Mouse (Mus musculus): Measurements from ENCODE around the gene Lgals3. TPM values are rescaled to one million over a fixed set of nuclear protein-coding genes. Genes with fewer than 3 reads are reported as not detected.

The Lgals3 gene
- polyA plus RNA-seq, 1 experiment from 2014 or later, result 2.2 TPM

GRCm38 (mm10) chr14:47417346-47417745 is 49.8 kb downstream of the Lgals3 start:
- peaks cover 16% of the 10 kb centered on the region for H3K4me1 ChIP-seq (replicated peaks; ENCODE audit: control insufficient read depth, insufficient read depth, low read length)
- H3K27ac ChIP-seq (ENCODE audit: low read length), result no peak overlapping the region
- no peak for ATAC-seq
- H3K4me3 ChIP-seq (replicated peaks; ENCODE audit: low read length), result peak overlapping the region; percentile 59
- H3K9ac ChIP-seq (replicated peaks; ENCODE audit: low read depth, low read length), result peak overlapping the region; percentile 13; the same call in 1 of the 2 replicates
- 40% methylated on average over 3 of the region's 3 CpGs for WGBS
- no peaks in the 10 kb centered on the region for H3K9me3 ChIP-seq (ENCODE audit: control insufficient read depth, low read length)
- no peaks in the 10 kb centered on the region for H3K27me3 ChIP-seq (replicated peaks; ENCODE audit: control insufficient read depth, insufficient read depth, low read length)
- no peaks in the 10 kb centered on the region for H3K36me3 ChIP-seq (ENCODE audit: control insufficient read depth, insufficient read depth)
- peak overlapping the region; percentile 81 for H3K4me2 ChIP-seq (ENCODE audit: low read length)

DNA sequence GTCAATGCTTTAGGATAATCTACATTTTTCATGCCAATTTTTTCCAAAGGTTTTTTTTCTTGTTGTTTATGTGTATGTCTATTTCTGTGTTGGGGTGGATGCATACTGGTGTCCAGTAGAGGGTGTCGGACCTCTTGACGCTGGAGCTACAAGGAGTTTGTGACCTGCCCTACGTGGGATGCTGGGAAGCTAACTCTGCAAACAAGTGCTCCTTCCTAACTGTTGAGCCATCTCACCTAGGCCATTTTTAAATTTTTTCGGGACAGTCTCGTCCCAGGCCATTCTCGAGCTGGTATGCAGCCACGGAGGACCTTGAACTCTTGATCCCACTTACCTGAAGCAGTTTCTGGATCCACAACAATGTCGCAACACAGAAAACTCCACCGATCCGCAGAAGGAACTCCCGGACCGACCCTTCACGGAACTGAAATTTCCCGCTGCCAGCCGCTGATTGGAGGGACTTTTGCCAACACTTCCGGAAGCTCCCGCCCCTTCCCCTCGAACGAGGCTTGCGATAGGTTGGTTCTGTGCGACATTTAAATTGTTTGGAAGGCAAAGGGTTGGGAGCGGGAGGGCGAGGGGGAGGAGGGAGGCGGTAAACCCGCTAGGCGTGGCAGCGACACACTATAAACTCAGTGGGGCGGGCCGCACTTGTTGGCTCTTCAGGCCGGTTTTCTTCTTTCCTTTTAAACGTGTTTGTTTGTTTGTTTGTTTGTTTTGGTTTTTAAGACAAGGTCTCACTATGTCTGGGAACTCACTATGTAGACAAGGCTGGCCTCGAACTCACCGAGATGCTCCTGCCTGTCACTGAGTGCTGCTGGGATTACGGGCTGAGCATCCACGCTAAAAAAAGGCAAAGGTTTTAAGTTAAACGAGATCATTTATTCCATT is 50.5 kb downstream of the Lgals3 start, which contains the start of gene Dlgap5:
Gene Dlgap5 (minus strand): TSS at position 633 of the 891 bp plus-strand sequence.
- ATAC-seq, result peak; percentile 99
- no peaks in the 10 kb centered on the region for H3K27me3 ChIP-seq (replicated peaks; ENCODE audit: control insufficient read depth, insufficient read depth, low read length)
- H3K9ac ChIP-seq (replicated peaks; ENCODE audit: low read depth, low read length), result peak within 1 kb of the TSS; percentile 55
- no peaks in the 10 kb centered on the region for H3K9me3 ChIP-seq (ENCODE audit: control insufficient read depth, low read length)
- H3K4me1 ChIP-seq (replicated peaks; ENCODE audit: control insufficient read depth, insufficient read depth, low read length), result peaks cover 16% of the 10 kb centered on the region
- no peak within 1 kb of the TSS for H3K27ac ChIP-seq (ENCODE audit: low read length)
- peak within 1 kb of the TSS; percentile 81 for H3K4me2 ChIP-seq (ENCODE audit: low read length)
- H3K36me3 ChIP-seq (ENCODE audit: control insufficient read depth, insufficient read depth), result no peaks in the 10 kb centered on the region
- WGBS, result 1% methylated on average over 36 of the region's 36 CpGs
- H3K4me3 ChIP-seq (replicated peaks; ENCODE audit: low read length), result peak within 1 kb of the TSS; percentile 59

DNA sequence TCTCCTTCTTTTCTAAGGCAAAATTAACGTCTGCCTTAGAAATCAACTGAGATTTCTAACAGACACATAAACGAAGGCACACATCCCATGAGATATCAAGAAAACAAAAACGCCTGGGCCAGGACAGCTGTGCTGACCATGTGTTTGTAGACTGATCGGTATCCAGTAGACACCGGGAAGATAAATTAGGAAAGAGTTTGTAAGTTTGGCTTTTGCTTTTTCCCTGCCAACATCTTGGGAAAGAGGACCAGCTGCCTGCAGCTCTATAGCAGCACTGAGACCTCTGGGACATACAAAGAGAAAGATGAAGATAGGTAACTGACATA is 51.1 kb downstream of the Lgals3 start:
- no peaks in the 10 kb centered on the region for H3K36me3 ChIP-seq (ENCODE audit: control insufficient read depth, insufficient read depth)
- H3K4me3 ChIP-seq (replicated peaks; ENCODE audit: low read length), result peak overlapping the region; percentile 59
- WGBS, result 54% methylated on average over 5 of the region's 5 CpGs
- peak overlapping the region; percentile 55 for H3K9ac ChIP-seq (replicated peaks; ENCODE audit: low read depth, low read length)
- peak overlapping the region; percentile 81 for H3K4me2 ChIP-seq (ENCODE audit: low read length)
- no peaks in the 10 kb centered on the region for H3K27me3 ChIP-seq (replicated peaks; ENCODE audit: control insufficient read depth, insufficient read depth, low read length)
- H3K9me3 ChIP-seq (ENCODE audit: control insufficient read depth, low read length), result no peaks in the 10 kb centered on the region
- H3K4me1 ChIP-seq (replicated peaks; ENCODE audit: control insufficient read depth, insufficient read depth, low read length), result peaks cover 16% of the 10 kb centered on the region
- H3K27ac ChIP-seq (ENCODE audit: low read length), result no peak overlapping the region
- no peak for ATAC-seq

DNA sequence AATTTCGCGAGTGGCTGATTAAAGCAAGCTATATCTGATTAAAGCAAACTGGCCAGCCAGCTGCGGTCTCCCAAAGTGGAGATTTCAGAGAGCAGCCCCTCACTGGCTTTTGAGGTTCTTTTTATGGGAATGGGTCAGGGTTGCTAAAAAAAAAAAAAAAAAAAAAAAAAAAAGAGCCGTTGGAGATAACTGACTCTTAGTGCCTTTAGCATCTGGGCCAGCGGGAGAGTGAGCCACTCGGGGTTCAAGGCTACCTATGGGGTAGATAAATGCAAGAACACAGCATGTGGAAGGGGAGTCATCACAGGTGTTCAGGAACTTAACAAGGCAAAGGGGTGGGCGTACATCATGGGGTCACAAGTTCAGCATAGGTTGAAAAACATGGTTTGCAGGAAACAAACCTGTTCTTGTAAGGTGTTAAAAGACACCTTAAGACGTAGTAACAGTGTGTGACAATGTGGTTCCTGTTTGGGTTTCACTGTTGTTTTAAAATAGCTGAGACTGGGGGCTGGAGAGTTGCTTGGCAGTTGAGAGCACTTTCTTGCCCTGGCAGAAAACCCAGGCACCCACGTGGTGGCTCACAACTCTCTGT is 51.6 kb downstream of the Lgals3 start:
- H3K36me3 ChIP-seq (ENCODE audit: control insufficient read depth, insufficient read depth), result no peaks in the 10 kb centered on the region
- no peaks in the 10 kb centered on the region for H3K9me3 ChIP-seq (ENCODE audit: control insufficient read depth, low read length)
- H3K4me2 ChIP-seq (ENCODE audit: low read length), result no peak overlapping the region
- 89% methylated on average over 9 of the region's 9 CpGs for WGBS
- peaks cover 16% of the 10 kb centered on the region for H3K4me1 ChIP-seq (replicated peaks; ENCODE audit: control insufficient read depth, insufficient read depth, low read length)
- H3K27me3 ChIP-seq (replicated peaks; ENCODE audit: control insufficient read depth, insufficient read depth, low read length), result no peaks in the 10 kb centered on the region
- H3K9ac ChIP-seq (replicated peaks; ENCODE audit: low read depth, low read length), result no peak overlapping the region
- ATAC-seq, result no peak
- no peak overlapping the region for H3K4me3 ChIP-seq (replicated peaks; ENCODE audit: low read length)
- H3K27ac ChIP-seq (ENCODE audit: low read length), result no peak overlapping the region

GRCm38 (mm10) chr14:47419723-47420276 is 52.2 kb downstream of the Lgals3 start:
- 93% methylated on average over 24 of the region's 24 CpGs for WGBS
- no peak overlapping the region for H3K27ac ChIP-seq (ENCODE audit: low read length)
- ATAC-seq, result no peak
- no peak overlapping the region for H3K4me3 ChIP-seq (replicated peaks; ENCODE audit: low read length)
- H3K4me2 ChIP-seq (ENCODE audit: low read length), result no peak overlapping the region
- no peaks in the 10 kb centered on the region for H3K9me3 ChIP-seq (ENCODE audit: control insufficient read depth, low read length)
- no peaks in the 10 kb centered on the region for H3K27me3 ChIP-seq (replicated peaks; ENCODE audit: control insufficient read depth, insufficient read depth, low read length)
- peaks cover 16% of the 10 kb centered on the region for H3K4me1 ChIP-seq (replicated peaks; ENCODE audit: control insufficient read depth, insufficient read depth, low read length)
- H3K36me3 ChIP-seq (ENCODE audit: control insufficient read depth, insufficient read depth), result no peaks in the 10 kb centered on the region
- H3K9ac ChIP-seq (replicated peaks; ENCODE audit: low read depth, low read length), result no peak overlapping the region

DNA sequence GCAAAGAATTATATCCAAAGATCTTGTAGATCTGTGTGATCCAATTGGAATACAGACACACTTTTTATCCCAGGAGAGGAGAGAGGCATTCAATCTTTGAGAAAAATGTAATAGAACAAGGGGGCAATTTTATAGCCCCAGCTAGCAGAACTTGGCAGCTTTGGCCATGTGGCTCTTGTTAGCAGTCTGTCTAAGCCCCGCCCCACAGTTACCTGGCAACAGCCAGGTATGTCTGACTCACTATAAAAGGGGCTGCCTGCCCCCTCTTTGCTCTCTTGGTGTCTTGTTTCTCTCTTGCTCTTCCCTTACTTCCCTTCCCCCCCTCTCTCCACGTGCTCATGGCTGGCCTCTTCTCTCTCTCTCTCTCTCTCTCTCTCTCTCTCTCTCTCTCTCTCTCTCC is 54.1 kb downstream of the Lgals3 start:
- H3K9me3 ChIP-seq (ENCODE audit: control insufficient read depth, low read length), result no peaks in the 10 kb centered on the region
- no peaks in the 10 kb centered on the region for H3K27me3 ChIP-seq (replicated peaks; ENCODE audit: control insufficient read depth, insufficient read depth, low read length)
- H3K4me2 ChIP-seq (ENCODE audit: low read length), result no peak overlapping the region
- no peak overlapping the region for H3K4me3 ChIP-seq (replicated peaks; ENCODE audit: low read length)
- no peaks in the 10 kb centered on the region for H3K36me3 ChIP-seq (ENCODE audit: control insufficient read depth, insufficient read depth)
- no peak for ATAC-seq
- H3K4me1 ChIP-seq (replicated peaks; ENCODE audit: control insufficient read depth, insufficient read depth, low read length), result peaks cover 16% of the 10 kb centered on the region
- no peak overlapping the region for H3K9ac ChIP-seq (replicated peaks; ENCODE audit: low read depth, low read length)
- 31% methylated on average over 2 of the region's 2 CpGs for whole genome bisulfite sequencing
- no peak overlapping the region for H3K27ac ChIP-seq (ENCODE audit: low read length)

DNA sequence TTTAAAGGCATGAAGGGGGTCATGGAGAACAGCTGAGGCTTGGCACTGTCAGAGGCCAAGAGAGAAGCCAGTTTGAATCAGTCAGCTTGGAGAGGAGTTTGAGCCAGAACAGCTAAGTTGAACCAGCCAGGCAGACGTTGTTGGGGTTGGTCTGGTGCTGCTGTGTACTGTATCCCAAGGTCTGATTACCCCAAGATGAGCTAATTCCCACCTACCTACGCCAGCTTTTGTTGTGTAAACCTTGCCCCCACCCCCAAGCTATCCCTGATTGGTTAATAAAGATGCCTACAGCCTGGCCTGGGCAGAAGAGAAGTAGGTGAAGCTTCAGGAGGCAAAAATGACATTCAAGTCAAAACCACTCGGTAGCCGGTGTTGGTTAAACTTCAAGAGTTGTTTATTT is 54.9 kb downstream of the Lgals3 start:
- Histone ChIP-seq H3K9me3 (ENCODE audit: control insufficient read depth, low read length) (no peaks in the 10 kb centered on the region), H3K4me2 (ENCODE audit: low read length) (no peak overlapping the region), H3K27me3 (replicated peaks; ENCODE audit: control insufficient read depth, insufficient read depth, low read length) (no peaks in the 10 kb centered on the region), H3K4me3 (replicated peaks; ENCODE audit: low read length) (no peak overlapping the region), H3K36me3 (ENCODE audit: control insufficient read depth, insufficient read depth) (no peaks in the 10 kb centered on the region), H3K27ac (ENCODE audit: low read length) (no peak overlapping the region), H3K9ac (replicated peaks; ENCODE audit: low read depth, low read length) (no peak overlapping the region), H3K4me1 (replicated peaks; ENCODE audit: control insufficient read depth, insufficient read depth, low read length) (peaks cover 9% of the 10 kb centered on the region)
- WGBS, result 74% methylated on average over 4 of the region's 4 CpGs
- no peak for ATAC-seq

DNA sequence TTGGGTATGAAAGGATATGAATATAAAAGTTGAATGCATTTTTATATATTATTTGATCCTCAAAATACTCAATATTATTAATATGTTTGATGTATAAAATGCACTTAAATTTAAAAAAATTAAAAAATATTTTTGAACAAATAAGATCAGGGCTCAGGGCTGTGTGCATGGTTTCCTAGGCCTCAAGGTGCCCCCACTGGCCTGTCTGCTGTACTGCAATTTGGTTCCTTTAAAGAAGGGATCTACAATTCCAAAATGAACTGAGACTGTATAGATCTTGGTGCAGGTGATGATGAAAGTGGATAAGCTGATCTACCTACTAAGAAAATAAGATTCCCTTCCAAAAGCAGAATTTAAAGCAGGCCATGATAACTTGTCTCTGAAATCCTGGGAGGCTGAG is 65.4 kb downstream of the Lgals3 start:
- no peaks in the 10 kb centered on the region for H3K27me3 ChIP-seq (replicated peaks; ENCODE audit: control insufficient read depth, insufficient read depth, low read length)

More for the DNA sequence above, 65.4 kb downstream of the Lgals3 start:
- Histone ChIP-seq H3K4me3 (replicated peaks; ENCODE audit: low read length) (no peak overlapping the region), H3K9ac (replicated peaks; ENCODE audit: low read depth, low read length) (no peak overlapping the region), H3K4me1 (replicated peaks; ENCODE audit: control insufficient read depth, insufficient read depth, low read length) (no peaks in the 10 kb centered on the region), H3K4me2 (ENCODE audit: low read length) (no peak overlapping the region), H3K36me3 (ENCODE audit: control insufficient read depth, insufficient read depth) (no peaks in the 10 kb centered on the region), H3K27ac (ENCODE audit: low read length) (no peak overlapping the region), H3K9me3 (ENCODE audit: control insufficient read depth, low read length) (no peaks in the 10 kb centered on the region)
- no peak for ATAC-seq

Measured in forebrain, embryonic 16.5 days (tissue).